Mouse (Mus musculus) C2C12 (cell line): ENCODE measurements around the gene Ncbp1. TPM values are rescaled to one million over a fixed set of nuclear protein-coding genes. Genes with fewer than 3 reads are reported as not detected.

Experiments used
- H3K27me3 ChIP-seq: one replicate; pipeline ENCODE4 v1.6.1; 2011; ENCODE audit not compliant: control insufficient read depth, insufficient read depth, insufficient read length
- H3K36me3 ChIP-seq: one replicate; pipeline ENCODE4 v1.6.1; 2011; ENCODE audit not compliant: control insufficient read depth, insufficient read depth
- H3K4me3 ChIP-seq: one replicate; pipeline ENCODE4 v1.5.1; 2011; ENCODE audit warnings: mild to moderate bottlenecking, control low read depth; ENCODE audit not compliant: poor library complexity, insufficient read depth, severe bottlenecking
- H3K79me2 ChIP-seq: one replicate; pipeline ENCODE4 v1.6.1; 2011; ENCODE audit not compliant: control insufficient read depth, insufficient read depth
- H3K79me3 ChIP-seq: one replicate; pipeline ENCODE4 v1.6.1; 2011; ENCODE audit warnings: low read depth, control low read depth
- H3ac ChIP-seq: one replicate; pipeline ENCODE3; 2011; ENCODE audit warnings: low read depth; ENCODE audit not compliant: control insufficient read depth, insufficient read length
- CEBPB ChIP-seq: IDR thresholded peaks from one replicate; pipeline ENCODE4 v1.6.1; 2011; ENCODE audit warnings: low read depth, mild to moderate bottlenecking, control low read depth, moderate library complexity
- CTCF ChIP-seq: IDR thresholded peaks from one replicate; pipeline ENCODE4 v1.5.1; 2011; ENCODE audit not compliant: control insufficient read depth, insufficient read depth, insufficient read length
- FOSL1 ChIP-seq: IDR thresholded peaks from one replicate; pipeline ENCODE4 v1.8.0; 2011; ENCODE audit warnings: mild to moderate bottlenecking, low read length; ENCODE audit not compliant: poor library complexity, insufficient read depth, severe bottlenecking
- MAX ChIP-seq: IDR thresholded peaks from one replicate; pipeline ENCODE4 v1.6.1; 2011; ENCODE audit warnings: mild to moderate bottlenecking, control low read depth
- MYOD1 ChIP-seq: IDR thresholded peaks from one replicate; pipeline ENCODE4 v1.6.1; 2011; ENCODE audit warnings: low read depth; ENCODE audit not compliant: control insufficient read depth, insufficient read length
- MYOG ChIP-seq: IDR thresholded peaks from one replicate; pipeline ENCODE4 v1.6.1; 2011; ENCODE audit not compliant: control insufficient read depth, insufficient read length; ENCODE audit errors: extremely low read depth
- USF1 ChIP-seq: IDR thresholded peaks from one replicate; pipeline ENCODE4 v1.6.1; 2011; ENCODE audit warnings: low read depth, mild to moderate bottlenecking, control low read depth, moderate library complexity
- polyA plus RNA-seq: library from polyadenylated mRNA; unstranded; fragments of >200 nt; fragmentation: generic; extraction: Trizol; gene quantifications from one replicate; pipeline ENCODE4 v1.2.1, GENCODE M21; 2012; ENCODE audit warnings: missing spikeins

Gene Ncbp1
- polyA plus RNA-seq, 1 experiment = 73.4 TPM

- H3K27me3 ChIP-seq = peaks cover 6% of the 10 kb centered on the region
- no peak overlapping the region for H3K4me3 ChIP-seq
- H3ac ChIP-seq = no peak overlapping the region
- no peaks in the 10 kb centered on the region for H3K36me3 ChIP-seq
- TF ChIP-seq MYOG (no peak), CTCF (peak; percentile 59), MAX (no peak), MYOD1 (no peak)
- no peaks in the 10 kb centered on the region for H3K79me2 ChIP-seq
- H3K79me3 ChIP-seq = no peaks in the 10 kb centered on the region
These were observed 63.6 kb downstream of the Ncbp1 start for GRCm38 (mm10) chr4:46201834-46202561.

- no peak overlapping the region for H3K4me3 ChIP-seq
These were observed 64.2 kb downstream of the Ncbp1 start for GRCm38 (mm10) chr4:46202562-46203126.

GRCm38 (mm10) chr4:46221090-46221489 is 82.7 kb downstream of the Ncbp1 start:
- TF ChIP-seq MYOG = no peak
- TF ChIP-seq CTCF = no peak
- no peak for TF ChIP-seq CEBPB
- TF ChIP-seq FOSL1 = no peak
- no peak for TF ChIP-seq MYOD1
- no peak for TF ChIP-seq MAX
- no peak for TF ChIP-seq USF1
- no peak overlapping the region for H3K4me3 ChIP-seq
- no peaks in the 10 kb centered on the region for H3K36me3 ChIP-seq
- H3K27me3 ChIP-seq = peaks cover 26% of the 10 kb centered on the region
- H3K79me3 ChIP-seq = no peaks in the 10 kb centered on the region
- H3K79me2 ChIP-seq = no peaks in the 10 kb centered on the region
- no peak overlapping the region for H3ac ChIP-seq

More at GRCm38 (mm10) chr4:46202562-46203126, 64.2 kb downstream of the Ncbp1 start:
- H3K79me3 ChIP-seq = no peaks in the 10 kb centered on the region
- no peaks in the 10 kb centered on the region for H3K79me2 ChIP-seq
- peaks cover 6% of the 10 kb centered on the region for H3K27me3 ChIP-seq
- no peak overlapping the region for H3ac ChIP-seq
- H3K36me3 ChIP-seq = no peaks in the 10 kb centered on the region
- no peak for TF ChIP-seq CTCF
- TF ChIP-seq FOSL1 = no peak
- no peak for TF ChIP-seq MAX
- no peak for TF ChIP-seq USF1
- TF ChIP-seq CEBPB = no peak
- TF ChIP-seq MYOD1 = no peak
- TF ChIP-seq MYOG = no peak

Other genes with a start within 250 kb of the Ncbp1 start
- 0.08 TPM for gene Ccdc180, start 248.3 kb upstream of the Ncbp1 start, polyA plus RNA-seq
- 18.0 TPM for gene Tdrd7, start 173.3 kb upstream of the Ncbp1 start, polyA plus RNA-seq
- gene Tmod1, start 99.7 kb upstream of the Ncbp1 start, polyA plus RNA-seq = 0.34 TPM
- gene Tstd2, start 81 bp downstream of the Ncbp1 start, polyA plus RNA-seq = 15.5 TPM
- gene Xpa, start 57.7 kb downstream of the Ncbp1 start, polyA plus RNA-seq = 11.5 TPM
- not detected for gene Foxe1, start 205.0 kb downstream of the Ncbp1 start, polyA plus RNA-seq